Mouse (Mus musculus) colon, adult 2 months (tissue): Measurements from ENCODE around the gene 2310002L09Rik. TPM values are rescaled to one million over a fixed set of nuclear protein-coding genes. Genes with fewer than 3 reads are reported as not detected.

Experiments used
- polyA plus RNA-seq: library from polyadenylated mRNA; depleted of rRNA; stranded (reverse); fragments of >200 nt; gene quantifications from 2 replicates; pipeline ENCODE4 v1.2.3, GENCODE M21; 2012; rRNA removed

2310002L09Rik gene
- not detected in 2 replicates for polyA plus RNA-seq

GRCm38 (mm10) chr4:73950375-73950896 is at the start of gene 2310002L09Rik:
TSS of gene 2310002L09Rik (minus strand) at chr4:73950846.

GRCm38 (mm10) chr4:73920660-73921059 is 30.0 kb downstream of the 2310002L09Rik start, which contains the start of gene Gm11756:
TSS of gene Gm11756 (minus strand) at chr4:73920760.

GRCm38 (mm10) chr4:73905853-73906252 is 44.8 kb downstream of the 2310002L09Rik start, which contains the start of gene Gm13871:
TSS of gene Gm13871 (minus strand) at chr4:73905953.

GRCm38 (mm10) chr4:73891012-73891411 is 59.6 kb downstream of the 2310002L09Rik start, which contains the start of gene Gm11757:
TSS of gene Gm11757 (minus strand) at chr4:73891112.

Other genes starting within 250 kb of the 2310002L09Rik start
- gene Rasef, start 159.9 kb downstream of the 2310002L09Rik start, polyA plus RNA-seq = 19.5 and 19.6 TPM in 2 replicates
- gene Gm11758, start 74.6 kb downstream of the 2310002L09Rik start, polyA plus RNA-seq = not detected in 2 replicates
- not detected in 2 replicates for gene Gm11757, start 59.7 kb downstream of the 2310002L09Rik start, polyA plus RNA-seq
- not detected in 2 replicates for gene Gm13871, start 44.9 kb downstream of the 2310002L09Rik start, polyA plus RNA-seq
- gene Gm11756, start 30.1 kb downstream of the 2310002L09Rik start, polyA plus RNA-seq = not detected in 2 replicates
- 0.14 and 0.23 TPM in 2 replicates for gene Frmd3, start 62.6 kb upstream of the 2310002L09Rik start, polyA plus RNA-seq